Mouse (Mus musculus) thymus, adult 2 months (tissue): ENCODE measurements around the gene Pdia2. TPM values are rescaled to one million over a fixed set of nuclear protein-coding genes. Genes with fewer than 3 reads are reported as not detected.

Experiments used
- DNase-seq: peaks from one replicate; pipeline ENCODE4 v3.0.0; 2021
- H3K27ac ChIP-seq: fragments of 200-500 bp; 2 replicates; pipeline ENCODE4 v1.5.1; 2012; ENCODE audit warnings: low read length, control low read depth; ENCODE audit not compliant: control insufficient read depth, insufficient read depth
- H3K27me3 ChIP-seq: fragments of 200-500 bp; 2 replicates; pipeline ENCODE4 v1.6.1; 2012; ENCODE audit warnings: mild to moderate bottlenecking, low read length, moderate library complexity, mixed read lengths; ENCODE audit not compliant: control insufficient read depth, insufficient read depth
- H3K36me3 ChIP-seq: fragments of 200-500 bp; 2 replicates; pipeline ENCODE4 v1.6.1; 2012; ENCODE audit warnings: mild to moderate bottlenecking, low read length, moderate library complexity; ENCODE audit not compliant: control insufficient read depth, insufficient read depth
- H3K4me1 ChIP-seq: fragments of 200-500 bp; replicated peaks from 2 replicates; pipeline ENCODE4 v1.6.1; 2012; ENCODE audit warnings: low read length; ENCODE audit not compliant: control insufficient read depth, insufficient read depth
- H3K4me3 ChIP-seq: fragments of 200-500 bp; 2 replicates; pipeline ENCODE4 v1.5.1; 2012; ENCODE audit warnings: mild to moderate bottlenecking, low read length, control low read depth, moderate library complexity; ENCODE audit not compliant: control insufficient read depth, insufficient read depth
- CTCF ChIP-seq: fragments of 200-500 bp; IDR thresholded peaks from 2 replicates; pipeline ENCODE4 v1.5.1; 2012; ENCODE audit warnings: mild to moderate bottlenecking, control low read depth, low read length, moderate library complexity, borderline replicate concordance; ENCODE audit not compliant: control insufficient read depth, poor library complexity, insufficient read depth; ENCODE audit errors: extremely low read depth
- POLR2A ChIP-seq: fragments of 200-500 bp; IDR thresholded peaks from 2 replicates; pipeline ENCODE4 v1.6.1; 2012; ENCODE audit warnings: mild to moderate bottlenecking, low read length, control low read depth, moderate library complexity; ENCODE audit not compliant: control insufficient read depth, poor library complexity, insufficient read depth; ENCODE audit errors: extremely low read depth
- WGBS: fragments of 180-500 bp; shearing (Covaris S2); methylation state at CpG from one replicate; pipeline ENCODE4 v1.1.7; 2018; 5-methylcytosine and 5-hydroxymethylcytosine counted together
- polyA plus RNA-seq: library from polyadenylated mRNA; depleted of rRNA; stranded (reverse); fragments of >200 nt; gene quantifications from 2 replicates; pipeline ENCODE4 v1.2.3, GENCODE M21; 2012

Pdia2 gene
- polyA plus RNA-seq, 1 experiment, result not detected

- no peaks in the 10 kb centered on the region for H3K27me3 ChIP-seq
- no peak overlapping the region for H3K4me3 ChIP-seq
- no peak overlapping the region for H3K27ac ChIP-seq
- H3K4me1 ChIP-seq, result no peaks in the 10 kb centered on the region
- no peaks in the 10 kb centered on the region for H3K36me3 ChIP-seq
- TF ChIP-seq CTCF (no peak), POLR2A (no peak)
- 89% methylated on average over 2 of the region's 2 CpGs for WGBS
- DNase-seq, result no peak
Measured at GRCm38 (mm10) chr17:26221508-26221907, 22.6 kb upstream of the Pdia2 start.

- H3K4me1 ChIP-seq, result no peaks in the 10 kb centered on the region
- H3K36me3 ChIP-seq, result no peaks in the 10 kb centered on the region
- 94% methylated on average over 11 of the region's 11 CpGs for WGBS
- no peak for DNase-seq
- no peak overlapping the region for H3K27ac ChIP-seq
- no peak overlapping the region for H3K4me3 ChIP-seq
- H3K27me3 ChIP-seq, result no peaks in the 10 kb centered on the region
- TF ChIP-seq CTCF (no peak), POLR2A (no peak)
Measured at GRCm38 (mm10) chr17:26212681-26213080, 13.8 kb upstream of the Pdia2 start.

- no peaks in the 10 kb centered on the region for H3K27me3 ChIP-seq
- no peak for TF ChIP-seq CTCF
- TF ChIP-seq POLR2A, result no peak
- DNase-seq, result no peak
- no peaks in the 10 kb centered on the region for H3K4me1 ChIP-seq
- WGBS, result 89% methylated on average over 7 of the region's 7 CpGs
- no peak overlapping the region for H3K4me3 ChIP-seq
- no peaks in the 10 kb centered on the region for H3K36me3 ChIP-seq
- H3K27ac ChIP-seq, result no peak overlapping the region
Measured at GRCm38 (mm10) chr17:26212241-26212640, 13.4 kb upstream of the Pdia2 start.

- H3K4me1 ChIP-seq, result peaks cover 6% of the 10 kb centered on the region
- H3K27me3 ChIP-seq, result peaks cover 3% of the 10 kb centered on the region; the same call in 1 of the 2 replicates
- no peak for DNase-seq
- TF ChIP-seq CTCF (no peak), POLR2A (no peak)
- no peak within 1 kb of the TSS for H3K27ac ChIP-seq
- WGBS, result 91% methylated on average over 12 of the region's 12 CpGs
- no peaks in the 10 kb centered on the region for H3K36me3 ChIP-seq
- no peak within 1 kb of the TSS for H3K4me3 ChIP-seq
Measured at GRCm38 (mm10) chr17:26207686-26208085, 8.8 kb upstream of the Pdia2 start, which contains the start of gene Arhgdig. Gene Arhgdig, minus strand, starts transcription at chr17:26207786.

GRCm38 (mm10) chr17:26206392-26206791, 7.5 kb upstream of the Pdia2 start:
- TF ChIP-seq CTCF, result no peak
- no peak for TF ChIP-seq POLR2A
- DNase-seq, result no peak
- Histone ChIP-seq H3K4me1 (peaks cover 11% of the 10 kb centered on the region), H3K4me3 (no peak overlapping the region), H3K27me3 (peaks cover 3% of the 10 kb centered on the region; the same call in 1 of the 2 replicates), H3K36me3 (no peaks in the 10 kb centered on the region), H3K27ac (no peak overlapping the region)
- 64% methylated on average over 1 of the region's 1 CpGs for WGBS

- WGBS, result 81% methylated on average over 11 of the region's 11 CpGs
- H3K27me3 ChIP-seq, result peaks cover 3% of the 10 kb centered on the region; the same call in 1 of the 2 replicates
Measured at GRCm38 (mm10) chr17:26204766-26205165, 5.9 kb upstream of the Pdia2 start.

More at GRCm38 (mm10) chr17:26204766-26205165, 5.9 kb upstream of the Pdia2 start:
- H3K27ac ChIP-seq, result no peak overlapping the region
- no peak for DNase-seq
- TF ChIP-seq POLR2A, result no peak
- no peak for TF ChIP-seq CTCF
- peaks cover 18% of the 10 kb centered on the region for H3K4me1 ChIP-seq
- no peak overlapping the region for H3K4me3 ChIP-seq
- H3K36me3 ChIP-seq, result no peaks in the 10 kb centered on the region
